In genomic region chr5:129761865-129762540, GRCm38 (mm10) we compare ENCODE assay signal across 8 mouse cellular contexts. TPM values are rescaled to one million over a fixed set of nuclear protein-coding genes. Genes with fewer than 3 reads are reported as not detected.
DNase-seq lines count a peak whose midpoint lies in the region; ATAC-seq and TF ChIP-seq lines count a peak whose summit lies in the region.
"Had no signal": no experiment of that assay in that cellular context is flagged by ENCODE, and none has a peak within 500 bp of the region (broad histone marks: within the 10 kb centered on the region; RNA-seq: fewer than 3 reads in every experiment).

No protein-coding gene starts in this region.

- WGBS in forebrain, embryonic 11.5 days: 68% methylated on average over 18 of the region's 18 CpGs
- 61% methylated on average over 18 of the region's 18 CpGs for WGBS in midbrain, postnatal 0 days

- TF ChIP-seq CTCF in midbrain, postnatal 0 days (IDR thresholded peaks at IDR 0.05): no peak

- 0 out of 2 replicates have a peak overlapping the region, but pooled peaks have one; percentile 8 for H3K27ac ChIP-seq in forebrain, embryonic 11.5 days (ENCODE audit: low read depth, low read length)
- H3K27ac ChIP-seq in midbrain, postnatal 0 days (ENCODE audit: low read depth, low read length): peak overlapping the region; percentile 69

- no peaks in the 10 kb centered on the region for H3K9me3 ChIP-seq in forebrain, embryonic 11.5 days (ENCODE audit: control insufficient read depth, low read length)
- H3K9me3 ChIP-seq in midbrain, postnatal 0 days (ENCODE audit: low read length): no peaks in the 10 kb centered on the region
- H3K9me3 ChIP-seq: megakaryocyte, embryonic 14.5 days had no signal

- DNase-seq in brain, embryonic 18.5 days (ENCODE audit: low read depth, low spot score): peak; percentile 59
- DNase-seq in forebrain, embryonic 11.5 days (ENCODE audit: low spot score): no peak
- DNase-seq in layer of hippocampus, adult 9-10 months (ENCODE audit: low spot score): peak; percentile 54
- peak; percentile 87 for DNase-seq in midbrain, postnatal 0 days (ENCODE audit: low spot score)
- DNase-seq in urinary bladder, adult 2 months (ENCODE audit: low spot score): no peak
- DNase-seq in embryo, embryonic 9.5 days (ENCODE audit: extremely low spot score): no peak

- peak; percentile 61 for ATAC-seq in forebrain, embryonic 11.5 days (replicated peaks; ENCODE audit: low FRiP score)
- ATAC-seq in midbrain, postnatal 0 days (ENCODE audit: low FRiP score): peak; percentile 94
- no peak for ATAC-seq in megakaryocyte progenitor cell, adult 5-6 weeks (replicated peaks; ENCODE audit: poor library complexity)

- H3K4me3 ChIP-seq in forebrain, embryonic 11.5 days (ENCODE audit: low read depth, low read length): no peak overlapping the region
- H3K4me3 ChIP-seq in midbrain, postnatal 0 days (ENCODE audit: low read depth, low read length): no peak overlapping the region
- H3K4me3 ChIP-seq: megakaryocyte, embryonic 14.5 days had no signal

- H3K36me3 ChIP-seq in forebrain, embryonic 11.5 days (ENCODE audit: control insufficient read depth, insufficient read depth, low read length): no peaks in the 10 kb centered on the region; the same call in 1 of the 2 replicates
- peaks cover 3% of the 10 kb centered on the region; the same call in 1 of the 2 replicates for H3K36me3 ChIP-seq in midbrain, postnatal 0 days (ENCODE audit: insufficient read depth, low read length)

- no peak overlapping the region for H3K4me2 ChIP-seq in forebrain, embryonic 11.5 days (ENCODE audit: low read depth, low read length, severe bottlenecking)
- H3K4me2 ChIP-seq in midbrain, postnatal 0 days (ENCODE audit: low read depth, low read length, poor library complexity, severe bottlenecking): no peak overlapping the region

- no peak overlapping the region for H3K9ac ChIP-seq in forebrain, embryonic 11.5 days (ENCODE audit: low read length)
- H3K9ac ChIP-seq in midbrain, postnatal 0 days (replicated peaks; ENCODE audit: low read length, poor library complexity, severe bottlenecking): no peak overlapping the region

- H3K4me1 ChIP-seq in forebrain, embryonic 11.5 days (replicated peaks; ENCODE audit: control insufficient read depth, insufficient read depth, low read length): no peaks in the 10 kb centered on the region
- H3K4me1 ChIP-seq in midbrain, postnatal 0 days (ENCODE audit: insufficient read depth, low read length): no peaks in the 10 kb centered on the region
- H3K4me1 ChIP-seq: megakaryocyte, embryonic 14.5 days had no signal

- no peaks in the 10 kb centered on the region for H3K27me3 ChIP-seq in forebrain, embryonic 11.5 days (ENCODE audit: control insufficient read depth, insufficient read depth, low read length)
- no peaks in the 10 kb centered on the region for H3K27me3 ChIP-seq in midbrain, postnatal 0 days (ENCODE audit: insufficient read depth, low read length)
- H3K27me3 ChIP-seq: megakaryocyte, embryonic 14.5 days had no signal

RNA-seq across cellular contexts. Expression of gene Psph, which starts 25.2 kb away (rescaled TPM):
- polyA plus RNA-seq in forebrain, embryonic 11.5 days (2014; fragmentation: Nextera tagmentation; extraction: Ambion mirVana): 45.2 and 46.4 TPM in 2 replicates
- total RNA-seq in midbrain, postnatal 0 days (2014; rRNA removed): 18.5 and 33.1 TPM in 2 replicates
- 40.3 and 42.0 TPM in 2 replicates for polyA plus RNA-seq in midbrain, postnatal 0 days (2015; fragmentation: Nextera tagmentation; extraction: Ambion mirVana)
- 30.4 and 30.5 TPM in 2 replicates for total RNA-seq in megakaryocyte progenitor cell, adult 5-6 weeks (2015)
- total RNA-seq in megakaryocyte progenitor cell, adult 5-6 weeks (2017): 22.8 and 24.3 TPM in 2 replicates
- 10.5 and 13.2 TPM in 2 replicates for polyA plus RNA-seq in urinary bladder, adult 2 months (2012; rRNA removed)

RNA-seq across cellular contexts. Expression of gene Nipsnap2, which starts 37.1 kb away (rescaled TPM):
- 75.0 and 77.3 TPM in 2 replicates for polyA plus RNA-seq in forebrain, embryonic 11.5 days (2014; fragmentation: Nextera tagmentation; extraction: Ambion mirVana)
- total RNA-seq in midbrain, postnatal 0 days (2014; rRNA removed): 66.7 and 79.0 TPM in 2 replicates
- 108 and 109 TPM in 2 replicates for polyA plus RNA-seq in midbrain, postnatal 0 days (2015; fragmentation: Nextera tagmentation; extraction: Ambion mirVana)
- total RNA-seq in megakaryocyte progenitor cell, adult 5-6 weeks (2015): 25.5 and 30.3 TPM in 2 replicates
- total RNA-seq in megakaryocyte progenitor cell, adult 5-6 weeks (2017): 26.3 and 26.9 TPM in 2 replicates
- polyA plus RNA-seq in urinary bladder, adult 2 months (2012; rRNA removed): 73.3 and 82.2 TPM in 2 replicates

RNA-seq across cellular contexts. Expression of gene Mrps17, which starts 46.7 kb away (rescaled TPM):
- 164 and 185 TPM in 2 replicates for polyA plus RNA-seq in forebrain, embryonic 11.5 days (2014; fragmentation: Nextera tagmentation; extraction: Ambion mirVana)
- total RNA-seq in midbrain, postnatal 0 days (2014; rRNA removed): 124 and 163 TPM in 2 replicates
- polyA plus RNA-seq in midbrain, postnatal 0 days (2015; fragmentation: Nextera tagmentation; extraction: Ambion mirVana): 161 and 176 TPM in 2 replicates
- 156 and 202 TPM in 2 replicates for total RNA-seq in megakaryocyte progenitor cell, adult 5-6 weeks (2015)
- 130 and 149 TPM in 2 replicates for total RNA-seq in megakaryocyte progenitor cell, adult 5-6 weeks (2017)
- polyA plus RNA-seq in urinary bladder, adult 2 months (2012; rRNA removed): 79.1 and 92.5 TPM in 2 replicates

RNA-seq across cellular contexts. Expression of gene Sept14, which starts 53.7 kb away (rescaled TPM):
- polyA plus RNA-seq in forebrain, embryonic 11.5 days (2014; fragmentation: Nextera tagmentation; extraction: Ambion mirVana): not detected in 2 replicates
- not detected in 2 replicates for total RNA-seq in midbrain, postnatal 0 days (2014; rRNA removed)
- not detected in 2 replicates for polyA plus RNA-seq in midbrain, postnatal 0 days (2015; fragmentation: Nextera tagmentation; extraction: Ambion mirVana)
- not detected in 2 replicates for total RNA-seq in megakaryocyte progenitor cell, adult 5-6 weeks (2015)
- total RNA-seq in megakaryocyte progenitor cell, adult 5-6 weeks (2017): not detected in 2 replicates
- polyA plus RNA-seq in urinary bladder, adult 2 months (2012; rRNA removed): not detected in 2 replicates

Comparison
In these comparisons a context has a peak if more than half of its experiments do, and no peak if none do; other contexts are left out.
1. DNase-seq: peak in brain, embryonic 18.5 days (single experiment), layer of hippocampus, adult 9-10 months (single experiment) and midbrain, postnatal 0 days (single experiment); none in forebrain, embryonic 11.5 days (single experiment), urinary bladder, adult 2 months (single experiment) and embryo, embryonic 9.5 days (single experiment).